Mouse (Mus musculus) CH12.LX (cell line): ENCODE measurements at regions not wholly inside any gene's neighbourhood (a gene's known extent, or its start where the extent isn't known, plus 50 kb on each side); places are given as distances from the start of the nearest gene placed in this dataset.

Experiments
- BHLHE40 ChIP-seq: IDR thresholded peaks from 2 replicates; pipeline ENCODE4 v1.6.1; 2011; ENCODE audit warnings: mild to moderate bottlenecking, low read depth, low read length, improper control_type of control experiment
- CHD2 ChIP-seq: IDR thresholded peaks from 2 replicates; pipeline ENCODE4 v1.6.1; 2011; ENCODE audit warnings: low read length, improper control_type of control experiment
- CTCF ChIP-seq, 2 experiments: IDR thresholded peaks in 1 of 2; conservative IDR thresholded peaks in 1 of 2; 2 replicates each; pipeline ENCODE4 v1.5.1; 2011 to 2012; ENCODE audit warnings: low read depth in 2 of 2, low read length in 2 of 2, improper control_type of control experiment in 1 of 2, inconsistent platforms in 1 of 2, mild to moderate bottlenecking in 1 of 2, moderate library complexity in 1 of 2
- E2F4 ChIP-seq: IDR thresholded peaks from 2 replicates; pipeline ENCODE4 v1.6.1; 2011; ENCODE audit warnings: low read depth, low read length, improper control_type of control experiment; ENCODE audit not compliant: insufficient replicate concordance
- EP300 ChIP-seq: IDR thresholded peaks from 2 replicates; pipeline ENCODE4 v1.6.1; 2011; ENCODE audit warnings: low read length, improper control_type of control experiment
- MAFK ChIP-seq: IDR thresholded peaks from 2 replicates; pipeline ENCODE4 v1.6.1; 2011; ENCODE audit warnings: low read length, improper control_type of control experiment; ENCODE audit not compliant: insufficient replicate concordance
- MXI1 ChIP-seq: IDR thresholded peaks from 2 replicates; pipeline ENCODE4 v1.6.1; 2011; ENCODE audit warnings: mild to moderate bottlenecking, low read depth, low read length, improper control_type of control experiment
- NRF1 ChIP-seq: IDR thresholded peaks from 2 replicates; pipeline ENCODE4 v1.6.1; 2014; ENCODE audit warnings: low read depth, mild to moderate bottlenecking, inconsistent platforms, low read length, improper control_type of control experiment, moderate library complexity
- POLR2A ChIP-seq: IDR thresholded peaks from 2 replicates; pipeline ENCODE4 v1.6.1; 2011; ENCODE audit warnings: low read depth, mild to moderate bottlenecking, improper control_type of control experiment, low read length
- POLR2AphosphoS2 ChIP-seq: IDR thresholded peaks from 2 replicates; pipeline ENCODE4 v1.6.1; 2011; ENCODE audit warnings: low read depth, low read length, improper control_type of control experiment

- TF ChIP-seq BHLHE40: no peak
- no peak for TF ChIP-seq NRF1
- TF ChIP-seq CHD2: no peak
- no peak for TF ChIP-seq CTCF (conservative IDR thresholded peaks at IDR 0.05 in 1 of 2, IDR thresholded peaks at IDR 0.05 in 1 of 2; ENCODE audit: low read depth in 2 of 2, low read length in 2 of 2)
- TF ChIP-seq POLR2AphosphoS2: no peak
- no peak for TF ChIP-seq MXI1
- TF ChIP-seq E2F4: no peak
- no peak for TF ChIP-seq MAFK
- no peak for TF ChIP-seq EP300
- no peak for TF ChIP-seq POLR2A
Observed at GRCm38 (mm10) chr12:50935516-50935915, 286.6 kb upstream of the Prkd1 start.
